Mouse (Mus musculus) neural tube, embryonic 15.5 days (tissue): ENCODE measurements at regions not wholly inside any gene's neighbourhood (a gene's known extent, or its start where the extent isn't known, plus 50 kb on each side); places are given as distances from the start of the nearest gene placed in this dataset.

Experiments used
- ATAC-seq: fragments of 200-750 bp; cut with Nextera tagmentation; 2 replicates; pipeline ENCODE4 v1.8.0; 2017; ENCODE audit warnings: mild to moderate bottlenecking, moderate TSS enrichment, moderate library complexity; ENCODE audit not compliant: low FRiP score
- H3K27ac ChIP-seq: fragments of 300-500 bp; sonication (generic); replicated peaks from 2 replicates; pipeline ENCODE4 v1.5.1; 2015; ENCODE audit warnings: mild to moderate bottlenecking, inconsistent platforms
- H3K27me3 ChIP-seq: fragments of 300-500 bp; sonication (generic); replicated peaks from 2 replicates; pipeline ENCODE4 v1.6.1; 2015; ENCODE audit warnings: inconsistent platforms
- H3K36me3 ChIP-seq: fragments of 300-500 bp; sonication (generic); 2 replicates; pipeline ENCODE4 v1.6.1; 2015; ENCODE audit warnings: inconsistent platforms
- H3K4me1 ChIP-seq: fragments of 300-500 bp; sonication (generic); 2 replicates; pipeline ENCODE4 v1.6.1; 2015; ENCODE audit warnings: inconsistent platforms
- H3K4me2 ChIP-seq: fragments of 300-500 bp; sonication (generic); 2 replicates; pipeline ENCODE4 v1.6.1; 2015; ENCODE audit warnings: inconsistent platforms, mild to moderate bottlenecking, moderate library complexity
- H3K4me3 ChIP-seq: fragments of 300-500 bp; sonication (generic); replicated peaks from 2 replicates; pipeline ENCODE4 v1.5.1; 2015; ENCODE audit warnings: mild to moderate bottlenecking, inconsistent platforms
- H3K9ac ChIP-seq: fragments of 300-500 bp; sonication (generic); replicated peaks from 2 replicates; pipeline ENCODE4 v1.6.1; 2015; ENCODE audit warnings: mild to moderate bottlenecking, inconsistent platforms
- H3K9me3 ChIP-seq: fragments of 300-500 bp; sonication (generic); replicated peaks from 2 replicates; pipeline ENCODE4 v1.6.1; 2016; ENCODE audit warnings: inconsistent platforms
- WGBS: fragments of 180-500 bp; shearing (Covaris S2); methylation state at CpG from one replicate; pipeline ENCODE4 v1.1.7; 2015; ENCODE audit warnings: mixed read lengths; 5-methylcytosine and 5-hydroxymethylcytosine counted together

GRCm38 (mm10) chr3:52722946-52723345, 294.1 kb downstream of the Cog6 start:
- Histone ChIP-seq H3K4me1 (no peaks in the 10 kb centered on the region), H3K9ac (no peak overlapping the region), H3K9me3 (no peaks in the 10 kb centered on the region), H3K4me2 (no peak overlapping the region), H3K4me3 (no peak overlapping the region), H3K27ac (no peak overlapping the region), H3K36me3 (no peaks in the 10 kb centered on the region), H3K27me3 (no peaks in the 10 kb centered on the region)
- ATAC-seq = no peak
- 91% methylated on average over 2 of the region's 2 CpGs for WGBS

- 88% methylated on average over 3 of the region's 3 CpGs for WGBS
- H3K36me3 ChIP-seq = no peaks in the 10 kb centered on the region
- H3K4me2 ChIP-seq = no peak overlapping the region
- no peaks in the 10 kb centered on the region for H3K4me1 ChIP-seq
- H3K9ac ChIP-seq = no peak overlapping the region
- H3K27ac ChIP-seq = no peak overlapping the region
- no peaks in the 10 kb centered on the region for H3K9me3 ChIP-seq
- ATAC-seq = no peak
- no peak overlapping the region for H3K4me3 ChIP-seq
- no peaks in the 10 kb centered on the region for H3K27me3 ChIP-seq
Observed at GRCm38 (mm10) chr3:52719181-52719580, 297.9 kb downstream of the Cog6 start.

- H3K4me3 ChIP-seq = no peak overlapping the region
- H3K9ac ChIP-seq = no peak overlapping the region
- H3K4me2 ChIP-seq = no peak overlapping the region
- H3K9me3 ChIP-seq = no peaks in the 10 kb centered on the region
- H3K36me3 ChIP-seq = no peaks in the 10 kb centered on the region
- no peaks in the 10 kb centered on the region for H3K4me1 ChIP-seq
- H3K27ac ChIP-seq = no peak overlapping the region
- WGBS = 85% methylated on average over 5 of the region's 5 CpGs
- ATAC-seq = no peak
- H3K27me3 ChIP-seq = no peaks in the 10 kb centered on the region
Observed at GRCm38 (mm10) chr3:52717324-52717723, 299.7 kb downstream of the Cog6 start.

GRCm38 (mm10) chr3:52712151-52712550, 304.9 kb downstream of the Cog6 start:
- H3K27me3 ChIP-seq = no peaks in the 10 kb centered on the region
- no peaks in the 10 kb centered on the region for H3K9me3 ChIP-seq
- H3K4me1 ChIP-seq = peaks cover 6% of the 10 kb centered on the region; the same call in 1 of the 2 replicates
- no peak for ATAC-seq
- no peak overlapping the region for H3K9ac ChIP-seq
- WGBS = 94% methylated on average over 5 of the region's 5 CpGs
- H3K27ac ChIP-seq = no peak overlapping the region
- H3K4me2 ChIP-seq = no peak overlapping the region
- H3K4me3 ChIP-seq = no peak overlapping the region
- no peaks in the 10 kb centered on the region for H3K36me3 ChIP-seq

- Histone ChIP-seq H3K4me1 (peaks cover 6% of the 10 kb centered on the region; the same call in 1 of the 2 replicates), H3K4me3 (no peak overlapping the region), H3K4me2 (no peak overlapping the region), H3K9ac (no peak overlapping the region), H3K36me3 (no peaks in the 10 kb centered on the region), H3K27me3 (no peaks in the 10 kb centered on the region), H3K9me3 (no peaks in the 10 kb centered on the region), H3K27ac (no peak overlapping the region)
- ATAC-seq = no peak
- WGBS = 34% methylated on average over 9 of the region's 9 CpGs
Observed at GRCm38 (mm10) chr3:52711133-52711532, 305.9 kb downstream of the Cog6 start.

- no peak overlapping the region for H3K27ac ChIP-seq
- no peaks in the 10 kb centered on the region for H3K36me3 ChIP-seq
- H3K4me1 ChIP-seq = peaks cover 6% of the 10 kb centered on the region; the same call in 1 of the 2 replicates
- H3K27me3 ChIP-seq = no peaks in the 10 kb centered on the region
- H3K4me2 ChIP-seq = no peak overlapping the region
- H3K4me3 ChIP-seq = no peak overlapping the region
- no peak overlapping the region for H3K9ac ChIP-seq
- no peak for ATAC-seq
- WGBS = 81% methylated on average over 3 of the region's 3 CpGs
- H3K9me3 ChIP-seq = no peaks in the 10 kb centered on the region
Observed at GRCm38 (mm10) chr3:52708746-52709145, 308.3 kb downstream of the Cog6 start.

GRCm38 (mm10) chr3:52708301-52708700, 308.7 kb downstream of the Cog6 start:
- Histone ChIP-seq H3K36me3 (no peaks in the 10 kb centered on the region), H3K27me3 (no peaks in the 10 kb centered on the region), H3K27ac (no peak overlapping the region), H3K4me3 (no peak overlapping the region), H3K9me3 (no peaks in the 10 kb centered on the region), H3K9ac (no peak overlapping the region), H3K4me1 (peaks cover 6% of the 10 kb centered on the region; the same call in 1 of the 2 replicates), H3K4me2 (no peak overlapping the region)
- ATAC-seq = no peak
- 62% methylated on average over 1 of the region's 1 CpGs for WGBS

GRCm38 (mm10) chr3:52706626-52707025, 310.4 kb downstream of the Cog6 start:
- ATAC-seq = no peak
- no peak overlapping the region for H3K27ac ChIP-seq
- H3K27me3 ChIP-seq = no peaks in the 10 kb centered on the region
- H3K4me1 ChIP-seq = peaks cover 6% of the 10 kb centered on the region; the same call in 1 of the 2 replicates
- H3K4me3 ChIP-seq = no peak overlapping the region
- H3K4me2 ChIP-seq = no peak overlapping the region
- H3K9me3 ChIP-seq = no peaks in the 10 kb centered on the region
- WGBS = 92% methylated on average over 2 of the region's 2 CpGs
- H3K36me3 ChIP-seq = no peaks in the 10 kb centered on the region
- H3K9ac ChIP-seq = no peak overlapping the region

GRCm38 (mm10) chr3:52703751-52704150, 313.3 kb downstream of the Cog6 start:
- no peaks in the 10 kb centered on the region for H3K27me3 ChIP-seq
- H3K36me3 ChIP-seq = no peaks in the 10 kb centered on the region
- H3K4me2 ChIP-seq = no peak overlapping the region
- H3K4me3 ChIP-seq = no peak overlapping the region
- no peak for ATAC-seq
- WGBS = 90% methylated on average over 6 of the region's 6 CpGs
- no peaks in the 10 kb centered on the region for H3K9me3 ChIP-seq
- no peak overlapping the region for H3K9ac ChIP-seq
- H3K27ac ChIP-seq = no peak overlapping the region
- no peaks in the 10 kb centered on the region for H3K4me1 ChIP-seq

- no peaks in the 10 kb centered on the region for H3K4me1 ChIP-seq
- no peaks in the 10 kb centered on the region for H3K9me3 ChIP-seq
- no peak overlapping the region for H3K4me2 ChIP-seq
- ATAC-seq = no peak
- 84% methylated on average over 4 of the region's 4 CpGs for WGBS
- no peak overlapping the region for H3K27ac ChIP-seq
- H3K27me3 ChIP-seq = no peaks in the 10 kb centered on the region
- H3K4me3 ChIP-seq = no peak overlapping the region
- no peak overlapping the region for H3K9ac ChIP-seq
- no peaks in the 10 kb centered on the region for H3K36me3 ChIP-seq
Observed at GRCm38 (mm10) chr3:52702962-52703361, 314.1 kb downstream of the Cog6 start.

GRCm38 (mm10) chr3:52701601-52702000, 315.4 kb downstream of the Cog6 start:
- Histone ChIP-seq H3K9ac (no peak overlapping the region), H3K4me1 (no peaks in the 10 kb centered on the region), H3K4me2 (no peak overlapping the region), H3K27ac (no peak overlapping the region), H3K36me3 (no peaks in the 10 kb centered on the region), H3K4me3 (no peak overlapping the region), H3K9me3 (no peaks in the 10 kb centered on the region), H3K27me3 (no peaks in the 10 kb centered on the region)
- WGBS = 79% methylated on average over 3 of the region's 3 CpGs
- no peak for ATAC-seq

- 61% methylated on average over 2 of the region's 2 CpGs for whole genome bisulfite sequencing
- Histone ChIP-seq H3K36me3 (no peaks in the 10 kb centered on the region), H3K27ac (no peak overlapping the region), H3K9ac (no peak overlapping the region), H3K9me3 (no peaks in the 10 kb centered on the region), H3K4me2 (no peak overlapping the region), H3K4me1 (0 out of 2 replicates have a peak, but pooled peaks cover 2% of the 10 kb centered on the region), H3K4me3 (no peak overlapping the region), H3K27me3 (no peaks in the 10 kb centered on the region)
- no peak for ATAC-seq
Observed at GRCm38 (mm10) chr3:52693813-52694212, 323.2 kb downstream of the Cog6 start.
